Mouse (Mus musculus) yolk sac, embryonic 10.5 days (tissue): ENCODE measurements at regions not wholly inside any gene's neighbourhood (a gene's known extent, or its start where the extent isn't known, plus 50 kb on each side); places are given as distances from the start of the nearest gene placed in this dataset.

Experiments
- DNase-seq: peaks from one replicate; pipeline ENCODE4 v3.0.0-alpha.2; 2017; ENCODE audit warnings: low spot score

GRCm38 (mm10) chr10:125164671-125165070 is 224.6 kb downstream of the Slc16a7 start:
- no peak for DNase-seq

GRCm38 (mm10) chr10:125161077-125161476 is 228.2 kb downstream of the Slc16a7 start:
- peak; percentile 69 for DNase-seq

- no peak for DNase-seq
Observed at GRCm38 (mm10) chr10:125148753-125149152, 240.5 kb downstream of the Slc16a7 start.

- DNase-seq: peak; percentile 58
Observed at GRCm38 (mm10) chr10:125147239-125147782, 242.0 kb downstream of the Slc16a7 start.

- DNase-seq: no peak
Observed at GRCm38 (mm10) chr10:125146365-125146764, 242.9 kb downstream of the Slc16a7 start.

GRCm38 (mm10) chr10:125145809-125146208 is 243.5 kb downstream of the Slc16a7 start:
- DNase-seq: no peak

- no peak for DNase-seq
Observed at GRCm38 (mm10) chr10:125121762-125122161, 267.5 kb downstream of the Slc16a7 start.

- DNase-seq: peak; percentile 4
Observed at GRCm38 (mm10) chr10:125114318-125114717, 274.9 kb downstream of the Slc16a7 start.

GRCm38 (mm10) chr10:125108986-125109385 is 280.3 kb downstream of the Slc16a7 start:
- no peak for DNase-seq

GRCm38 (mm10) chr10:125084975-125085374 is 304.3 kb downstream of the Slc16a7 start:
- no peak for DNase-seq

- DNase-seq: no peak
Observed at GRCm38 (mm10) chr10:125072401-125072800, 316.9 kb downstream of the Slc16a7 start.

GRCm38 (mm10) chr10:125070246-125070645 is 319.0 kb downstream of the Slc16a7 start:
- DNase-seq: no peak

GRCm38 (mm10) chr10:125039290-125039689 is 350.0 kb downstream of the Slc16a7 start:
- no peak for DNase-seq

GRCm38 (mm10) chr10:125035631-125036030 is 353.6 kb downstream of the Slc16a7 start:
- no peak for DNase-seq

- DNase-seq: no peak
Observed at GRCm38 (mm10) chr10:125028347-125028746, 360.9 kb downstream of the Slc16a7 start.

GRCm38 (mm10) chr10:125026851-125027250 is 362.4 kb downstream of the Slc16a7 start:
- DNase-seq: no peak
